Mouse (Mus musculus) adrenal gland, postnatal 14 days (tissue): ENCODE results near the gene Ablim1. TPM values are rescaled to one million over a fixed set of nuclear protein-coding genes. Genes with fewer than 3 reads are reported as not detected.

Experiments used
- DNase-seq: peaks from one replicate; pipeline ENCODE4 v3.0.0; 2021; ENCODE audit warnings: mixed read lengths
- total RNA-seq: library from RNA; stranded (reverse); gene quantifications from 2 replicates; pipeline ENCODE4 v1.2.3, GENCODE M21; 2021

The Ablim1 gene
- total RNA-seq, 1 experiment from 2014 or later, result 68.8 TPM

DNA sequence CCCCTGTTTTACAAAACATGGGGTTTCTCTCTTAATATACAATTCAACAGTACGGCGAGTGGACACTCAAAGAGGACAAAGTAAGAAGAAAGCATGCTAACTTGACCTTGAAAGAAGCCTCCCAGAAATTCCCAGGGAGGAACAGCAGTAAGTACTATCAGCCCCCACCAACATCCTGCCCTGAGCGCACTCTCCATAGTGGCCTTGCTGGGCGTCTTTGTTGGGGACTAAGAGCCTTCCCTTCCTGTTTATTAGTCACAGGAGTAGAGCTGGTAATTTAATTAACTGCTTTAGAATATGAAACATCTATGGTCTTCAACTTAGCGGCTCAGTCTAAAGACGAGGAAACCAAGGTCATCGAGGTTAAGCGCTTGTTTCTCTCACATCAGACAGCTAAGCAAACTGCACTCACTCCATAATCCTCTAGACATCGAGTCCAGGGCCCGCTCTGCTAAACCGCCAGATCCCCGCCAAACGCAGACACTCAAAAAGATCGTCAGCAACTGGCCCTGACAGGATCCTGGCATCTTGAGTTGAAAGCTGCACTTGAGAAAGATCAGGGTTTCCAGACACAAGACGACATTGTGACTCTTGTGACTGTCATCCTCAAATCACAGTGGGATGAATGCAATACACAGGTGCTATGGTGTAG is 50.3 kb downstream of the Ablim1 start:
- no peak for DNase-seq

- no peak for DNase-seq
Measured at GRCm38 (mm10) chr19:57257801-57258200, 56.9 kb downstream of the Ablim1 start.

GRCm38 (mm10) chr19:57256666-57257065 is 58.1 kb downstream of the Ablim1 start:
- no peak for DNase-seq

- DNase-seq, result peak; percentile 47
Measured at GRCm38 (mm10) chr19:57255157-57255556, 59.6 kb downstream of the Ablim1 start.

- DNase-seq, result no peak
Measured at GRCm38 (mm10) chr19:57252692-57253448, 61.8 kb downstream of the Ablim1 start.

GRCm38 (mm10) chr19:57248781-57249180 is 65.9 kb downstream of the Ablim1 start:
- no peak for DNase-seq

GRCm38 (mm10) chr19:57247221-57247620 is 67.5 kb downstream of the Ablim1 start:
- DNase-seq, result no peak

GRCm38 (mm10) chr19:57244281-57244680 is 70.4 kb downstream of the Ablim1 start:
- no peak for DNase-seq

- DNase-seq, result peak; percentile 68
Measured at GRCm38 (mm10) chr19:57243606-57244005, 71.1 kb downstream of the Ablim1 start.

DNA sequence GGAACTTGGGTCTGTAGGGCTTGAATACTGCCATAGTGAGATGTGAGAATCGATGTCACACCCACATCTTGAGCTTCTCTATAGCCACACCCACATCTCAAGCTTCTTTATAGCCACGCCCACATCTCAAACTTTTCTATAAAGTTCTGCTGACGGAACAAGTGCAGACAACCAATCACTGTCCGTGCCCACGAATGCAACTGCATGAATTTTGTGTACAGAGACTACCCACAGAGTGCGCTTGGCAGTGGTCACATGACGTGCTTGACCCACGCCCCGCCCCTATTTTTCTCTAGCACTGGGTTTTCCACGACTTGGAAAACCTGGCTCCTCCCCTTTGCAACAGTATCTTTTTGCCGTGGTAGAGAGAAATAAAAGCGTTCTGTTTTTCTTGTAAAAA is 71.5 kb downstream of the Ablim1 start:
- DNase-seq, result peak; percentile 58

GRCm38 (mm10) chr19:57241363-57242192 is 73.1 kb downstream of the Ablim1 start:
- no peak for DNase-seq

DNA sequence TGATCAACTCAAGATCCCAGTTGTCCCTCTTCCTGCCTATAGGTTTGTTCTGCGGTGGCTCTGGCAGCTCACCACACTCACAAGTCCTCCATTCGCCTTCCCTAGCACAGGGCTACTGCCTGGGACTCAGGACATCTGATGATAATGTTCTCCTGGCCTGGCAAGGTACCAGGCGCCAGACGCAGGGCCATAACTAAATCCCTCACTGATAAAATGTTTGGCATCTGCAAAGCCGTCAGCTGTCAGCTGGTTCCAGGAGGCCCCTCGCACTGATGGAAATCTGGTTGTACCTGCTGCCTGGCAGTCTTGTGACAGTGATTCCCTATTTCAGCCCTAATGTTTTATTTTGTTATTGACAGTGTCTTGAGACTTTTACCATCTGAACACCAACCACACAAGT is 74.5 kb downstream of the Ablim1 start:
- DNase-seq, result no peak

- peak; percentile 65 for DNase-seq
Measured at GRCm38 (mm10) chr19:57239176-57239784, 75.4 kb downstream of the Ablim1 start.

- no peak for DNase-seq
Measured at GRCm38 (mm10) chr19:57238461-57238860, 76.3 kb downstream of the Ablim1 start.

GRCm38 (mm10) chr19:57237534-57237933 is 77.2 kb downstream of the Ablim1 start:
- DNase-seq, result no peak

GRCm38 (mm10) chr19:57236647-57237046 is 78.1 kb downstream of the Ablim1 start:
- DNase-seq, result no peak

GRCm38 (mm10) chr19:57235931-57236330 is 78.8 kb downstream of the Ablim1 start:
- DNase-seq, result no peak

DNA sequence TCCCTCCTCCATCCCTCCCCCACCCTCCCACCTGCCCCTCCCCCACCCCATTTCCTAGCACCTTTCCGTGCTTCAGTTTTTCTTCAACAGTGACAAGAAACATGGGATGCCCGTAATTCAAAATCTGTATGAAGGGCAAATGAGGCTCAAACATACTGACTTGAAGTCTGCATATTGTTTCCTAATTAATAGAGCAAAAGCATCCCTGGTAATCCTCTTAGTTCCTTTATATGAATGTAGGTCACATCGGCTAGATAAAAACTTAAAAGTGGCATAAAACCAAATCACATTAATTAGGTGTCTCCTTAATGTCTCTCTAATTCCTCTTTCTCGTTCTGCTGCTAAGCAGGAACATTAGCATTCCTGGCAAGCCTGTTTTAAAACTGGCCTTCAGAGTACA is 83.7 kb downstream of the Ablim1 start:
- no peak for DNase-seq

DNA sequence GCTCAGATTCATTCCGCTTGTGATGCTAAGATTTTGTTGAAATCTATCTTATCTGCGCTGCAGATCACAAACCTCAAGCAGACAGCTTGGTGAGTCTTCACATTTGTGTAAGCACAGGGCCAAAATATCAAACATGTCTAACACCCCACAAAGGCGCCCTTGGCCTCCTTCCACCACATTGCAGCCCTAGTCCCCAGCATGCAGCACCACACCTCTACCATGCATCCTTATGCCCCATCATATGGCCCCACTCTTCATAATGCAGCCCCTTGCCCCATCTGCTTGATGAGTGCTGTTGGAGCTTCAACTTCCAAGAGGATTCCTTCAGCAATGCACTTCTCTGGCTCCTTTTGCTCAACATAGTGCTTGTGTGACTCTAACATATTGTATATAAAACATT is 85.6 kb downstream of the Ablim1 start:
- DNase-seq, result no peak

DNA sequence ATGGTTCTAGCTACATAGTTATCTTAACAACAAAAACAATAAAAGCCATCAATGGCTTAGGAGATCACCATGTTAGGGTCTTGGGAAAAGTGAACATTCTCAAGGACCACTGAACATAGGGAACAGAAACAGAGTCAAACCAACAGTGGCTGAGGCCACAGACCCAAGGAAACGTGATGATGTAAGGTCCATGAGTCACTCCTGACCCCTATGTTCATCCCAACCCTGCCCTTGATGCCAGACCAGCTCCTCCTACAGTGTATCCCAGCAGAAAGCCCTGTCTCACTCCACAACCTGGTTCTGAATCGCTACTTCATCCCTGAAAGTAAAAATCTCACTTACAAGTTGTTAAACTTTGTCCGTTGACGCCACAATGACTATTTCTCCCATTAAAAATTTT is 86.1 kb downstream of the Ablim1 start:
- DNase-seq, result peak; percentile 40

GRCm38 (mm10) chr19:57224390-57224789 is 90.3 kb downstream of the Ablim1 start:
- DNase-seq, result no peak

- peak; percentile 27 for DNase-seq
Measured at GRCm38 (mm10) chr19:57223686-57224085, 91.0 kb downstream of the Ablim1 start.

- DNase-seq, result no peak
Measured at GRCm38 (mm10) chr19:57222657-57223056, 92.1 kb downstream of the Ablim1 start.
